8 mouse cellular contexts compared by ENCODE assay signal in the genomic region with DNA sequence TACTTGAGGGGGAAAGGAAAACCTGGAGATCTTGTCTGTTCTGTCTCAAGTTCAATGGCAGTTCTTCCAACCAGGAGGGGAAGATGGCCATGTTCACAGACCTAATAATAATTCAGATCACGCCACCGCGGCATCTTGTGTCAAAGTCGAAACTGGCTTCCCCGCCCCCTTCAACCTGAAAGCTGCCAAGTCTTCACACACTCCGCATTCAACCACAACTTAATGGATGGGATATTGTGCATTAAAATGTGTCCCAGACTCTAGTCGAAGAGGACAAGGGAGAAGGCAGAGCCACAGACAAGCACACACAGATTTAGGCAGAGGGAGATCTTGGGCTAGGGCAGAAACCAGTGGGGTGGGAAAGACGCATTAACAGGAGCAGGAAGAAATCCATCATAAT.
DNase-seq lines count a peak whose midpoint lies in the region; ATAC-seq lines count a peak whose summit lies in the region.

No protein-coding gene starts in this region.

- intact Hi-C loops in heart, postnatal 14 days (cut with DNase I): no loop called here

- 4% methylated on average over 8 of the region's 8 CpGs for WGBS in embryonic facial prominence, embryonic 15.5 days
- under 1% methylated on average over 8 of the region's 8 CpGs for WGBS in midbrain, embryonic 12.5 days

- H3K9ac ChIP-seq in embryonic facial prominence, embryonic 15.5 days: no peak overlapping the region
- peak overlapping the region; percentile 50; the same call in 1 of the 2 replicates for H3K9ac ChIP-seq in midbrain, embryonic 12.5 days (replicated peaks)

- H3K27me3 ChIP-seq in embryonic facial prominence, embryonic 15.5 days: no peaks in the 10 kb centered on the region
- no peaks in the 10 kb centered on the region for H3K27me3 ChIP-seq in midbrain, embryonic 12.5 days

- H3K27ac ChIP-seq in embryonic facial prominence, embryonic 15.5 days (replicated peaks): peak overlapping the region; percentile 94
- peak overlapping the region; percentile 91 for H3K27ac ChIP-seq in midbrain, embryonic 12.5 days (replicated peaks)

- peak overlapping the region; percentile 88 for H3K4me2 ChIP-seq in embryonic facial prominence, embryonic 15.5 days (replicated peaks)
- peak overlapping the region; percentile 94 for H3K4me2 ChIP-seq in midbrain, embryonic 12.5 days (replicated peaks)

- no peak for ATAC-seq in embryonic facial prominence, embryonic 15.5 days (ENCODE audit: insufficient number of reproducible peaks, low FRiP score, low TSS enrichment, low read depth)
- peak; percentile 8; the same call in 1 of the 2 replicates for ATAC-seq in midbrain, embryonic 12.5 days (ENCODE audit: low FRiP score, low read depth)

- no peaks in the 10 kb centered on the region for H3K9me3 ChIP-seq in embryonic facial prominence, embryonic 15.5 days (replicated peaks)
- no peaks in the 10 kb centered on the region for H3K9me3 ChIP-seq in midbrain, embryonic 12.5 days

- peak overlapping the region; percentile 49 for H3K4me3 ChIP-seq in embryonic facial prominence, embryonic 15.5 days (replicated peaks)
- H3K4me3 ChIP-seq in midbrain, embryonic 12.5 days: peak overlapping the region; percentile 45

- H3K36me3 ChIP-seq in embryonic facial prominence, embryonic 15.5 days: no peaks in the 10 kb centered on the region
- no peaks in the 10 kb centered on the region for H3K36me3 ChIP-seq in midbrain, embryonic 12.5 days

- H3K4me1 ChIP-seq in embryonic facial prominence, embryonic 15.5 days: peaks cover 37% of the 10 kb centered on the region
- peaks cover 57% of the 10 kb centered on the region for H3K4me1 ChIP-seq in midbrain, embryonic 12.5 days

- peak; percentile 2 for DNase-seq in A20 (ENCODE audit: low read depth, low spot score)
- DNase-seq in Muller cell, postnatal 12 days (ENCODE audit: inconsistent ontology term): peak; percentile 78
- DNase-seq in heart, postnatal 14 days: peak; percentile 46 to 65
- peak; percentile 58 to 77 for DNase-seq in kidney, postnatal 4 days
- no peak for DNase-seq in spleen, postnatal 10 days (ENCODE audit: low spot score in 2 of 2)
- DNase-seq in ovary, postnatal 14 days (ENCODE audit: low spot score): no peak

Comparison
In these comparisons a context has a peak if more than half of its experiments do, and no peak if none do; other contexts are left out.
1. DNase-seq: peak in A20 (single experiment), Muller cell, postnatal 12 days (single experiment), heart, postnatal 14 days (2 of 2) and kidney, postnatal 4 days (2 of 2); none in spleen, postnatal 10 days (0 of 2) and ovary, postnatal 14 days (single experiment).